Mouse (Mus musculus) cerebellum, adult 9-10 months (tissue): Measurements from ENCODE around the gene Tnfrsf13b.
"Not testable (repeated sequence)": the region's sequence is repeated elsewhere in the genome, so short reads cannot be mapped to it uniquely, and the experiment has no call there.

ENCODE experiments used
- DNase-seq: peaks from one replicate; pipeline ENCODE4 v3.0.0; 2022

The Tnfrsf13b gene

DNA sequence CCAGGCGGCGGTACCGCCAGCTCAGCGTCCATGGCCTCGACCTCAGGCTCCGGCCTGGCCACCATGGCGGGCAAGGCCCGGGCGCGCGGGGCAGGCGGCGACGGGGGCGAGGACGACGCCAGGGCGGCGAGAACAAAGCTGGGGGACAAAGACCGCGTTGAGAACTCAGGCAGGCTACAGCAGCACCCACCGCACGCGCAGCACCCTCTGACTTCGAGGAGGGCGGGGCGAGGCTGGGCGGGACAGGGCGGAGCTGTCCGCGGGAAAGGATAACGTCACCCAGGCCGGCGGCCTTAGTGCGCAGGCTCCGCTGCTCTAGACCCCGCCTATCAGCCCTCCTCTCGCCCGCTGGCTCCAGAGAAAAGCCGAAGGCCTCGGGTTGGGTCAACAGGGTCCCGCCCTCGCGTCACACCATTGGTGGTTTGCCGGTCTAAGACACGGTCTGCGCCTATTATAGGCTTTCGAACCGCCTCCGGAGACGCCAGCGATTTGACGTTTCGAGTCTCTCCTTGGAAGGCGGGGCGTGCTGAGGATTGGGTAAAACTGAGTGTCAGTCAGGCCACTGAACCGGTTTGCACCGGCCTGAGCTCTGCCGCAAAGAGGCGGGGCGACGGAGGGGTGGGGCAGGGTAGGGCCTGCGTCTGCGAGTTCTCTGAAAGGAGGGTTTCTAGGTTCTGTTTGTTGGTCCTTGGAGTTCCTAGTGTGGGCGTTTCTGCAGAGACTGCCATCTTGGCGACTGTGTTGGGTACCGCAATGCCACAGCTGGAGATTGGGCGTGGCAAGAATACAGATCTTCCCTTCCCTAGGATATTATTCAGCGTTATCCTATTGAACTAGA is 48.5 kb downstream of the Tnfrsf13b start, which contains the start of gene Usp22:
Gene Usp22 (minus strand): TSS at position 235 of the 838 bp plus-strand sequence.
- DNase-seq = peak; percentile 100

DNA sequence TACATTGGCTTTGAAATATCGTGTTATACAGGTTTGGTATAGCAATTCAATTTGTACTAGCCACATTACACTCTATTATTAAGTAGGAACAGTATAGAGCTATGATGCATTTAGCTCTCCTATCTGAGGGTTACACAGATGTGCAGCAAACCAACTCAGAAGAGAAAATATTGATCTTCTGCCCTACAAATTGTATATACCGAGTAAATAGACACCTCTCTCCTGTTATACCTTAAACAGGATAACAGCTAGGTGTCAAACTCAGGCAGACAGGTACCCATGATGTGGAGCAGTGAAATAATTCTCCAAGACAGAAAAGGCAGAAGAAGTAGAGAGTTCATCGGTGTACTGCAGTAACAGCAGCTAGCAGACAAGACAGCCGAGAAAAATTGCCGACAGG is 49.2 kb downstream of the Tnfrsf13b start:
- DNase-seq = no peak

DNA sequence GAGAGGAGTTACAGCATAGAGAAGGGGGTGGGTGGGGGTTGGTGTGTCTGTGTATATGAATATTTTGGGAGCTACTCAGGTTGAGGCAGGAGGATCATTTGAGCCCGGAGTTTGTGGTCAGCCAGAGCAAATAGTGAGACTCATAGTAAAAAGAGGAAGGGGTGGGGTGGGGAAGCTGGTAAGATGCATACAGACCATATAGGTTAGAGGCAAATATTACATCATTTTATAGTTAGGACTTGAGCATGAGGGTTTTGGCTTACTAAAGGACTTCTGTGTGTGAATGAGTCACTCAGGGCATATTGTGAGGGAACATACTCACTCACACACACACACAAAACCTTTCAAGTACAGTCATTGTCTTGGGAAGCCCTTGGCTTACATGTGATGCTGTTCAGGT is 49.8 kb downstream of the Tnfrsf13b start:
- DNase-seq = no peak

DNA sequence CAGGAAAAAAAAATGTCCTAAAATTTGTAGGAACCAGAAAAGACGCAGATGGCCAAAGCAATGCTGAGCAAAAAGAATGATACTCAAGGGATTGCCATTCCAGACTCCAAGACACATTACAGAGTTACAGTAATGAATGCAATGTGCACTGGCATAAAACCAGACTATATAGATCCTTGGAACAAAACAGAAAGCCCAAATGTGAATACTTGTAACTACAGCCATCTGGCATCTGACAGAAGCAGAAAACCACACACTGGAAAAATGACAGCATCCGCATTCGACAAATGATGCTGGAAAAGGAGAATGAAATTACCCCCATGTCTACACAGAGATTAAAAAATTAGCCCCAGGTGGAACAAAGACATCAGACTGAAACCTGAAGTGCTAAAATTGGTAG is 53.8 kb downstream of the Tnfrsf13b start:
- DNase-seq = peak; percentile 63

DNA sequence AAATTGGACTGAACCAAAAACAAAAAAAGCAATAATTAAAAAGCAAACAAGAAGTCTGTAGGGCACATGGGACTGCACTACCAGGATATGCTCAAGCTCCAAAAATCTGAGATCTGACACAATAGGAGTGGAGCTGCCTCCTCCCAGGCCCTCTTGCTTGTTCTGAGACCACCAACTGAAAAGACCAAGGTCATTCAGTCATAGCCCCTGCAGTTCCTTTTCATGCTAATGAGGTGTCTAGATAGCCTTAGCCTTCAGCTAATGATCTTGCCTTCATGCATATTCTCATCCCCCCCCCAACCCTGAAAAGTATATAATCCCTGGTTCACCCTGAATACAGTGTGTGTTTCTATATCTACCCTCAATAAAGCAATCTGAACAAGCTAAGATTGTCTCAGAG is 55.1 kb downstream of the Tnfrsf13b start:
- DNase-seq = no peak

DNA sequence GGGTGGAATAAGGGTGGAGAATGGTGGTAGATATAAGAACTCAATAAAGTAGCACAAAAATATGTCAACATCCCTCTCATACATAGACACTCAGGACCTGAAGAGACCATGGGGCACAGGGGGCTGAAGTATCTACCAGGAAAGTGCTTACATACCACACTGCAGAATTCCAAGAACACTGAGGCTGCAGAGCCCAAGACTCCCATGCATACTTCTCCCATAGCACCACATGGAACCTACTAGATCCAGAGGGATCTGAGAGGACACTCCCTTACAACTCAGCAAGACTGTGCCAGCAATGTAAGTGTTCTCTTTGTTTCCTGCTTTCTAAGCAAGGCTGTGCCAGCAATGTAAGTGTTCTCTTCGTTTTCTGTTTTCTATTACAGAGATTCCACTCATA is 57.3 kb downstream of the Tnfrsf13b start:
- DNase-seq = no peak

DNA sequence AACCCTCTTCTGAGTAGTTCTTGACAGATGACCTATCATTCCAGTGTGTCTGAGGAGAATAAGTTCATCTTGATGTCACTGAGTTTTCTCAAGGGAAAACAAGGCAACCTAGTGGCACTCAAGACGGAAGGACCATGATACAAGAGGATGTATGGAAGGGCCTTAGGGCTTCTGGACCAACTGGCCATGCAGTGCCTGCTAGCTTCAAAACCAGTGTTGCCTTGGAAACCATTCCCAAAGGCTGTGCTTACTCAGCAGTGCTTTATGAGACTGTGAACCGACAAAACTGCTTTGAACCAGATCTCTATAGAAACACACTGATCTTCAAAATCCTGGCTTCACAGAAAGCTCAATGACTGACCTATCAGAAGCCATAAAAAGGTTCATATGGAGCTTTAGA is 64.2 kb downstream of the Tnfrsf13b start:
- no peak for DNase-seq

DNA sequence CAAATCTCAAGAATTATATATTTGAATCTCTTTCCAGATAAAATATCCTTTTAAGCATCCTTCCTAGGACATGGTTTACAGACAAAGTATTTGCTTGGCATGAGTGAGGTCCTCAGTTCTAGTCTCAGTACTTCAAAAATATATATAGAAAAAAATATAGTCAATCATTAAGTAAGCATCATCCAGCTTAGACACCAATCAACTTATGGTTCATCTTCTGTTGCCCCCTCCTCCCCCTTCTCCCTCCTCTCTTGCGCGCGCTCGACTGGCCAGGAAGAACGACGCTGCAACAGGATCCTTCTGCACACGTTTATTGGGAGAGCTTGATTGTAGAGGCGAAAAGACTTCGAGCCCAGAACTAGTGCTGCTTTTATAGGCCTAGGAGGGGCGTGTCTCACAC is 65.6 kb downstream of the Tnfrsf13b start:
- DNase-seq = not testable (repeated sequence)

DNA sequence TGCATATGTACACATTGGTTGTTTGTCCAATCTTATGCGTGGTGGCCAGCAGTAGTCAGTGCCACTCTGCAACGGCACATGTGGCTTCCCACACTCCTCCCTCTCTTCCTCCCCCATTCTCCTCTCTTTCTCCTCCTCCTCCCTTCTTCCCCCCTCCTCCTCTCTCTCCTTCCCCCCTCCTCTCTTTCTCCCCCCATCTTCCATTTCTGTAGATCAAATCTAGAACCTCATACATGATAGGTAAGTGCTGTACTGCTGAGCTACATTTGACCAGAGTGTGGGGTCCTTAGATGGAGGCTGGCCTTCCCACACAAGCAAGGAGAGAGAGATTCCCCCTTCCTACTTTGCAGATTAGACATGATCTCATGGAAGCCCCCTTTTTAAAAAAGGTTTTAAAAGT is 66.2 kb downstream of the Tnfrsf13b start:
- no peak for DNase-seq

DNA sequence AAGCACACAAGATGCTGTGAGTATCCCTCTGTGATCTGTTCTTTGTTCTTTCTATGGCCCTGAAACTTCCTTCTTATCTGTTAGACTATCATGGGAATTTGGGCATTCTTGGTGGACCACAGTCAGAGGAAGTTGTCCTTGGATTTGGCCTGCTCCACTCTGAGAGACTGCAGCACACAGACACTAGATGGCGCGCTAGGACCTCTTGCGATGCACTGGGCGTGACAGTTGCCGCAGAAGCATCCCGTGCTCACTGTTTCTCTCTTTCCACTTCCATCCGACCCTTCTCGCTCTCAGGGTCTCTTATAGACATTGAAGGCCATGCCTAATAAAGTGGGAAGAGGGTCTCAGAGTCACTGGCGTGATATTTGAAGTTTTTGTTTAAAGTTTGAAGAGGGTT is 66.8 kb downstream of the Tnfrsf13b start:
- DNase-seq = peak; percentile 89

DNA sequence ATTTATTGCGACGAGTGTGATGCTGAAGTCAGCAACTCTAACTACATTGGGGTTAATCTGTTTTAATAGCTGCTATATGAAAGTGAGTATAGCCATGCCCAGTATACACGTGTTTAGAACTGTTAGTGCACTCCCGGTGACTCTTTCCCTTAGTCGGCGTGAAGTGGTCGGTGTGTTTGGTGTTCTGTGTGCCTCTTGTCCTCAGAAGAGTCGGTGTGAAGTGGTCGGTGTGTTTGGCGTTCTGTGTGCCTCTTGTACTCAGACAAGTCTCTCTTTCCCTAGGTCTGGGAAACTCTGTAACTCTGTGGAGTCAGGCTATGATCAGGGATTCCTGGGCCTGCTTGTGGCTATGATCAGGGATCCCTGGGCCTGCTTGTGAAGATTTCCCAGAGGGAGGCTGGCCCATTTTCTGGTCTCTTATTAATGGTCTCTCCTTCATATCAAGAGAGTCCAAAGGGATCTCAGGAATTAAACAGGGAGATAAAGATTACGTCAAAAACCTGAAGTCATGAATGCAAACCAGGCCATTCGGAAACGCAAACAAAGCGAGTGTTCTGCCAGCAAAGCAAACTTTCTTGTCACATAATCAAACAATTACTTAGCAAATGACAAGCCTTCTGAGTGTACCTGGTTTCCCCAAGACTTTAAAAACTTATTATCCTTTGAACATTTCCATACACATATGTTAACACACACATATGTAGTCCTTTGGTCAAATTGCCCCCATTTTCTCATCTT is 70.2 kb downstream of the Tnfrsf13b start:
- no peak for DNase-seq

DNA sequence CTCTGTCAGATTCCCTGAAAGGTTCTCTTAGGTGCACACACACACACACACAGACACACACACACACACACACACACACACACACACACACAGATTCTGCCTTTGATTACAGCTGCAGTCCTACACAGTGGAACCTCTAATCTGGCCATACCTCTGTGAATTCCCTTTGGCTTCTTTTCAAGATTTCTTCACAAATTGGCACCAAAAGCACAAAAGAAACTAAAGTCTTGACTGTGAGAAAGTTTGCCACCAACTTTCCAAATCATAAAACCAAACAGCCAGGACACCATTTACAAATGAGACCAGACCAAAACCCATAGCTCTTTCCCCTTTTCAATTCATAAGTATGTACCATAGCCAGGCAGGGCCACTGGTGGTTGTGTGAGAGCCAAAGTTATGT is 71.4 kb downstream of the Tnfrsf13b start:
- no peak for DNase-seq
